Mouse (Mus musculus): ENCODE data around the gene Cntn1. TPM values are rescaled to one million over a fixed set of nuclear protein-coding genes. Genes with fewer than 3 reads are reported as not detected.

The Cntn1 gene
- 1.5 and 1.8 TPM in 2 replicates for polyA plus RNA-seq (2015; fragmentation: Nextera tagmentation; extraction: Ambion mirVana)

- H3K9me3 ChIP-seq = no peaks in the 10 kb centered on the region
- H3K4me3 ChIP-seq = peak within 1 kb of the TSS; percentile 50
- no peaks in the 10 kb centered on the region for H3K36me3 ChIP-seq
- H3K27me3 ChIP-seq = peaks cover 27% of the 10 kb centered on the region
- under 1% methylated on average over 17 of the region's 17 CpGs for WGBS
- ATAC-seq (ENCODE audit: low FRiP score, low read depth) = peak; percentile 98
- H3K27ac ChIP-seq = no peak within 1 kb of the TSS
- peaks cover 8% of the 10 kb centered on the region for H3K4me1 ChIP-seq
- H3K9ac ChIP-seq = peak within 1 kb of the TSS; percentile 51
- peak within 1 kb of the TSS; percentile 99 for H3K4me2 ChIP-seq (replicated peaks)
Measured at GRCm38 (mm10) chr15:92050996-92051352, at the start of gene Cntn1. Gene Cntn1 (plus strand): TSS chr15:92051165.

DNA sequence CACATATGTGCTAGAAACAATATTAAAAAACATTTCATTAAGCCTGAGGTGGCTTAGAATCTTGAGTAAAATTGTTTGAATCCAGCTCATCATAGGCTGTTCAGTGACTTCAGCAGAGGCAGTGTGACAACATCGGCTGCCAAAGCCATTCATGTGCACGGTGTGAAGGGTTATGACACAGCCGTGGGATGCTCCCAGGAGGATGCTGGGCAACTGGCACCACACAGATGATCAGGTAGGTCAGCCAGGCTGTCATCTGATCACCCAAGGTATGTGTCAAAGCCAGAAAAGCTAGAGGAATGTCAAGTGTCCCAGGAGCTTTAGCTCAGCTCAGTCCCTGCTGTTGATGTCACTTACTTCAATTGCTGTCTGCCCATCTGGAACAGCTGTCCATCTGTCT, 49.5 kb upstream of the Cntn1 start:
- ATAC-seq (ENCODE audit: low FRiP score, low read depth) = no peak
- Histone ChIP-seq H3K27me3 (no peaks in the 10 kb centered on the region), H3K9me3 (no peaks in the 10 kb centered on the region), H3K4me3 (no peak overlapping the region), H3K9ac (no peak overlapping the region), H3K36me3 (no peaks in the 10 kb centered on the region), H3K27ac (no peak overlapping the region), H3K4me1 (no peaks in the 10 kb centered on the region), H3K4me2 (replicated peaks) (no peak overlapping the region)
- 91% methylated on average over 3 of the region's 3 CpGs for WGBS

DNA sequence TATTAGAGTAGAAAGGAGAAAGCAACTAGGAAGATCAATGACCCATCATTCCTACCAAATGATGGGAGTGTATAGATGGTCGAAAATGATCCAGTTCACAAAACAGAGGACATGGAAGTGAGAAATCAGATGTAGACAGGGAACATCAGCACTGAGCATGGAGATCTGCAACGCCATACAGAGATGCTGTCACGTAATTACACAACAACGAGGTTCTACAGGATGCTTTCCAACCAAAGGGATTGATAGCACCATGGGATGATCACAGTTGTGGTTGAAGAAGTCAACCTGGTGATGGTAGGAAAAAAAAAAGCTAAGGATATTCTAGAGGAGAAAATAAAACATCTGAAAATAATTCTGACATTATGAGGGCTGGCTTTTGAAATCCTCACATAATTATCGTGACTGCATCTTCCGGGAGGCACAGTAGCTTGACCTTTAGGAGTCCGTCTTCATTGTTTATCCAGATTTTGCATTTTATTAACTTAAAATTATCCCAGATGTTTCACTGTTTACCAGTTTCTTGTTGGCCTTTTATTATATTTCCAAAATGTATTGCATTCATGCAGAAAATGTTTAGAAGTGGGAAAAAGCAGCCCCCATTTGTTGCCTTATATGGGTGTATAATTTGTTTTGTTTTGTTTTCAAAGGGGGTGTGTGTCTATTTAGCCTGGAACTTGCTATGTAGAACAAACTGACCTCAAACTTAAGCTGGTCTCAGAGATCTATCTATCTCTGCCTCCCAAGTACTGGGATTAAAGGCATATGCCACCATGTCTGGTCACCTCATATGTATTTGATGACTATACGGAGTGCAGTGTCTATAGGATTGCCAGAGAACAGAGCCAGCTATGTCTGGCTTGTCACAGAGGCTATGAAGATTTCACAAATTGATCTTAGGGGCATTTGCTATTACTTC, 38.5 kb upstream of the Cntn1 start:
- Histone ChIP-seq H3K9ac (no peak overlapping the region), H3K4me2 (replicated peaks) (no peak overlapping the region), H3K4me3 (no peak overlapping the region), H3K9me3 (no peaks in the 10 kb centered on the region), H3K4me1 (no peaks in the 10 kb centered on the region), H3K27ac (no peak overlapping the region), H3K36me3 (no peaks in the 10 kb centered on the region), H3K27me3 (no peaks in the 10 kb centered on the region)
- ATAC-seq (ENCODE audit: low FRiP score, low read depth) = no peak
- 85% methylated on average over 8 of the region's 8 CpGs for WGBS

DNA sequence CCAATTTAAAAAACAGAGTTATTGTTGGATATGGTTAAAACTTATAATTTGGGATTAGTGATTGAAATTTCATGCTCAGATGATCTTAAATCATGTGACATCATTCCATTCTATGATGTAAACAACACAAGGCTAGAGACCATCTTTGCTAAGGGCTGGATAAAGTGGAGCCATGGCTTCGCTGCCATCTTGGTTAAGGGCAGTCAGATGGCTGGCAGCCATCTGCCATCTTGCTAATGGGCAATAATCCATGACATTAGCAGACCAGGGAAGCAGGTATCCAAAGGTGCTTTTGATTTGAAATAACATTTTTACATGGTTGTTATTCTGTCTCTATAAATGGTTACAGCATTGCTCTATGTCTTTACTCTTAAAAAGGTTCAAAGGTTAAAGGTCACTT, 16.9 kb upstream of the Cntn1 start:
- Histone ChIP-seq H3K27me3 (no peaks in the 10 kb centered on the region), H3K9me3 (peaks cover 4% of the 10 kb centered on the region; the same call in 1 of the 2 replicates), H3K4me2 (replicated peaks) (no peak overlapping the region), H3K4me1 (no peaks in the 10 kb centered on the region), H3K36me3 (no peaks in the 10 kb centered on the region), H3K9ac (no peak overlapping the region), H3K27ac (no peak overlapping the region), H3K4me3 (no peak overlapping the region)
- no peak for ATAC-seq (ENCODE audit: low FRiP score, low read depth)
- 75% methylated on average over 1 of the region's 1 CpGs for WGBS

- Histone ChIP-seq H3K4me2 (replicated peaks) (no peak overlapping the region), H3K27me3 (no peaks in the 10 kb centered on the region), H3K9me3 (no peaks in the 10 kb centered on the region), H3K4me3 (no peak overlapping the region), H3K27ac (no peak overlapping the region), H3K4me1 (no peaks in the 10 kb centered on the region), H3K9ac (no peak overlapping the region), H3K36me3 (no peaks in the 10 kb centered on the region)
- ATAC-seq (ENCODE audit: low FRiP score, low read depth) = no peak
- WGBS = 61% methylated on average over 5 of the region's 5 CpGs
Measured at GRCm38 (mm10) chr15:92042538-92042937, 8.4 kb upstream of the Cntn1 start.

GRCm38 (mm10) chr15:92046042-92046441, 4.9 kb upstream of the Cntn1 start:
- Histone ChIP-seq H3K4me3 (no peak overlapping the region), H3K9ac (no peak overlapping the region), H3K9me3 (no peaks in the 10 kb centered on the region), H3K27me3 (peaks cover 10% of the 10 kb centered on the region), H3K27ac (no peak overlapping the region), H3K4me2 (replicated peaks) (no peak overlapping the region), H3K36me3 (no peaks in the 10 kb centered on the region), H3K4me1 (no peaks in the 10 kb centered on the region)
- WGBS = 77% methylated on average over 8 of the region's 8 CpGs
- ATAC-seq (ENCODE audit: low FRiP score, low read depth) = no peak

DNA sequence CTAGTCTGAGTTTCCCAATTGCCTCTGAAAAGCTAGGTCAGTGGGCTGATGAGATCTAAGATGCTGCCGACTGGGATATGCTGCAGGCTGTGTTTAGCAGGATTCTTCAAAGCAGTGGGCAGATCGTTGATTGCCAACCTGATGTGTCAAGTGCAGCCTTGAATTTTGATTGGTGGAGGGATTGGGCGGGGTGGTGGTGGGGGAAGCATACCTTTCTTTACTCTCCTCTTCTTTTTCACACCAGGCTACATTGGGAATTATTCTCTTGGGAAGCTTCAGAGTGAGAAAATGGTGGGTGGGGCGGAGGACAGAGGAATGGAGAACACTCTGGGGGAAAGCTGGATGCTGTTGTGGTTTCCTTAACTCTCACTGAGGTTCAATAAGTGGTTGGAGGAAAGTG, 2.9 kb upstream of the Cntn1 start:
- no peak overlapping the region for H3K4me3 ChIP-seq
- H3K27me3 ChIP-seq = peaks cover 27% of the 10 kb centered on the region

GRCm38 (mm10) chr15:92048531-92048930, 2.4 kb upstream of the Cntn1 start:
- H3K27ac ChIP-seq = no peak overlapping the region
- H3K27me3 ChIP-seq = peaks cover 27% of the 10 kb centered on the region
- 80% methylated on average over 4 of the region's 4 CpGs for WGBS
- H3K9ac ChIP-seq = no peak overlapping the region
- no peak overlapping the region for H3K4me2 ChIP-seq (replicated peaks)
- peaks cover 8% of the 10 kb centered on the region for H3K4me1 ChIP-seq
- no peaks in the 10 kb centered on the region for H3K9me3 ChIP-seq
- no peaks in the 10 kb centered on the region for H3K36me3 ChIP-seq
- no peak overlapping the region for H3K4me3 ChIP-seq
- no peak for ATAC-seq (ENCODE audit: low FRiP score, low read depth)

More for the DNA sequence above, 2.9 kb upstream of the Cntn1 start:
- ATAC-seq (ENCODE audit: low FRiP score, low read depth) = no peak
- H3K4me2 ChIP-seq (replicated peaks) = no peak overlapping the region
- H3K4me1 ChIP-seq = peaks cover 8% of the 10 kb centered on the region
- H3K36me3 ChIP-seq = no peaks in the 10 kb centered on the region
- no peaks in the 10 kb centered on the region for H3K9me3 ChIP-seq
- no peak overlapping the region for H3K9ac ChIP-seq
- no peak overlapping the region for H3K27ac ChIP-seq
- 57% methylated on average over 4 of the region's 4 CpGs for WGBS

- Histone ChIP-seq H3K27me3 (peaks cover 27% of the 10 kb centered on the region), H3K9ac (peak overlapping the region; percentile 51), H3K27ac (no peak overlapping the region), H3K9me3 (no peaks in the 10 kb centered on the region), H3K36me3 (no peaks in the 10 kb centered on the region), H3K4me2 (replicated peaks) (peak overlapping the region; percentile 99), H3K4me3 (peak overlapping the region; percentile 50), H3K4me1 (peaks cover 8% of the 10 kb centered on the region)
- ATAC-seq (ENCODE audit: low FRiP score, low read depth) = peak; percentile 72
- WGBS = under 1% methylated on average over 35 of the region's 35 CpGs
Measured at GRCm38 (mm10) chr15:92051353-92052132, 578 bp downstream of the Cntn1 start.

DNA sequence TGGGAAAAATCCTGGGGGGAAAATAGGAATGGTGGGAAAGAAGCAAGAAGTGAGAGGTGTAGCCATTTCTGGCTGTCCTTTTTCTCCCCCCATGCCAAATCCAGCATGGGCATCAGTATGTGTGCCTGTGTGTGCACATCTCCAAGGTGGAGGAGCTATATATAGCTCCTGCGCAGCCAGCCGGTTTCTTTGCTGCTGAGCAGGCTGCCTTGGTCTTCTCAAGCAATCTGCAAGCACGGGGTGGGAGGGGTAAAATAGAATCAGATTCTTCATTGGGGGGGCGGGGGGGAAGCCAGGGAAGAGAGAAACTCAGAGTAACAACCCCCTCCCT, 1.1 kb downstream of the Cntn1 start:
- no peak for ATAC-seq (ENCODE audit: low FRiP score, low read depth)
- Histone ChIP-seq H3K36me3 (no peaks in the 10 kb centered on the region), H3K9me3 (no peaks in the 10 kb centered on the region), H3K27me3 (peaks cover 27% of the 10 kb centered on the region), H3K4me2 (replicated peaks) (peak overlapping the region; percentile 99), H3K4me1 (peaks cover 8% of the 10 kb centered on the region), H3K27ac (no peak overlapping the region), H3K4me3 (peak overlapping the region; percentile 50), H3K9ac (no peak overlapping the region)
- 23% methylated on average over 3 of the region's 4 CpGs for WGBS

DNA sequence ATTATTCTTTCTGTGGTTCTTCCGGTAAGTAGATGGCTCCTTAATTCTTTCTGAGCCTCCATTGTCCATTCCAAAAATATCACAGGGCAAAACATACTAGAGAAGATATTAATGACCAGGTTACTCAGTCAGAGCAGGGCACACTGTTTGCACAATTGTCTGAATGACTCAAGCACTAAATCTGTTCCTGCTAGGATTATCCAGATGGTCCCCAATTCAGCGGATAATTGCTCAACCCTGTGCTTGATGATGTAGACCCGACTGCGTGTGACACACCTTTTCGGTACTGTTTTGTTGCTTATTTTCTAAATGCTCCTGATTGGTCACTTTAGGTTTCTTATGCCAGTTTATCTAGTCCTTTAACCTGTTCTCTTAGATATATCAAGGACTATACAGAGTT, 6.6 kb downstream of the Cntn1 start:
- no peak overlapping the region for H3K9ac ChIP-seq

GRCm38 (mm10) chr15:92060986-92061385, 10.0 kb downstream of the Cntn1 start:
- ATAC-seq (ENCODE audit: low FRiP score, low read depth) = no peak
- H3K27ac ChIP-seq = no peak overlapping the region
- no peak overlapping the region for H3K9ac ChIP-seq
- H3K4me1 ChIP-seq = no peaks in the 10 kb centered on the region
- no peaks in the 10 kb centered on the region for H3K9me3 ChIP-seq
- H3K36me3 ChIP-seq = no peaks in the 10 kb centered on the region
- H3K27me3 ChIP-seq = no peaks in the 10 kb centered on the region
- 55% methylated on average over 3 of the region's 3 CpGs for WGBS
- H3K4me3 ChIP-seq = no peak overlapping the region
- no peak overlapping the region for H3K4me2 ChIP-seq (replicated peaks)

More for the DNA sequence above, 6.6 kb downstream of the Cntn1 start:
- H3K4me3 ChIP-seq = no peak overlapping the region
- no peak overlapping the region for H3K27ac ChIP-seq
- H3K4me1 ChIP-seq = no peaks in the 10 kb centered on the region
- no peaks in the 10 kb centered on the region for H3K36me3 ChIP-seq
- no peak for ATAC-seq (ENCODE audit: low FRiP score, low read depth)
- H3K9me3 ChIP-seq = no peaks in the 10 kb centered on the region
- WGBS = 87% methylated on average over 5 of the region's 5 CpGs
- H3K27me3 ChIP-seq = peaks cover 2% of the 10 kb centered on the region
- H3K4me2 ChIP-seq (replicated peaks) = no peak overlapping the region
